Mouse (Mus musculus) thymus, adult 2 months (tissue): ENCODE measurements around the gene Cyp2b10.

Experiments used
- CTCF ChIP-seq: fragments of 200-500 bp; IDR thresholded peaks from 2 replicates; pipeline ENCODE4 v1.5.1; 2012; ENCODE audit warnings: mild to moderate bottlenecking, control low read depth, low read length, moderate library complexity, borderline replicate concordance; ENCODE audit not compliant: control insufficient read depth, poor library complexity, insufficient read depth; ENCODE audit errors: extremely low read depth
- POLR2A ChIP-seq: fragments of 200-500 bp; IDR thresholded peaks from 2 replicates; pipeline ENCODE4 v1.6.1; 2012; ENCODE audit warnings: mild to moderate bottlenecking, low read length, control low read depth, moderate library complexity; ENCODE audit not compliant: control insufficient read depth, poor library complexity, insufficient read depth; ENCODE audit errors: extremely low read depth

DNA sequence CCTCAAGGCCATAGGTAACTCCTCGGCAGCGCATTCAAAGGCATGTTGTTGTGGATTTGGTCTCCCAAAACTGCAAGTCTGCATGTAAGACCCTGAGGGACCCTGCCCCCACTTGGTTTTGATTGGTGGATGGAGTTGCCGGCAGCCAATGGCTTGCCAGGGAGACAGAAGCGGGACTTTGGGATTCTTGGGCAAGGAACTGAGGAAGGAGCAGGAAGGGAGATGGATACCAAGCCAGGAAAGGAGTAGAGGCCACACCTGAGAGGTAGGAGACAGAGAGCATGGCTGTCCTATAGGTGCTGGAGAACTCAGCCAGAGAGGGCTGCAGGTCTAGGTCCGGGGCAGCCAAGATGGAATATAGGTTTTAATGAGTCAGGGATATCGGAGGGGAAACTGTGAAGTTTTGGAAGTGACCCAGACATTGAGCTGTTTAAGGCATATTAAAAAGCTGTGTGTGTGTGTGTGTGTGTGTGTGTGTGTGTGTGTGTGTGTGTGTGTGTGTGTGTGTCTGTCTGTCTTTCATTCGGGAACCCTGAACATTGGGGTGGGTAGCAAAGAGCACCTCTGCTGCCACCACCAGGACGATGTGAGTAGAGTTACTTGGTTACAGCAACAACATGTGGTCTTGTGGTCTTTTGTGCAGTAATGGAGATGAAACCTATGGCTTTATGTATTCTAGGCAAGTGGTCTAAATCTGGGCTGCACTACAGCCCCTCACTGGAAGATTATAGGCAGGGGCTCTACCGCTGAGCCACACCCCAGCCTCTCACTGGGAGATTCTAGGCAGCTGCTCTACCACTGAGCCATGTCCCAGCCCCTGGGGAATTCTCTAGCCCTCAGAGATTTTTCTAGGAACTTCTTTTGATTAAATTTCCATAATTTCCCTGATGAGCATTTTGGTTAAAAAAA is 37.2 kb upstream of the Cyp2b10 start:
- TF ChIP-seq CTCF (no peak), POLR2A (no peak)
